Mouse (Mus musculus) kidney, embryonic 16.5 days (tissue): Measurements from ENCODE around the gene Flywch1. TPM values are rescaled to one million over a fixed set of nuclear protein-coding genes. Genes with fewer than 3 reads are reported as not detected.

Source experiments
- ATAC-seq: fragments of 200-750 bp; cut with Nextera tagmentation; 2 replicates; pipeline ENCODE4 v1.8.0; 2017; ENCODE audit warnings: moderate TSS enrichment; ENCODE audit not compliant: low FRiP score, low TSS enrichment
- H3K27ac ChIP-seq: fragments of 300-500 bp; sonication (generic); 2 replicates; pipeline ENCODE4 v1.5.1; 2014; ENCODE audit warnings: low read length
- H3K27me3 ChIP-seq: fragments of 300-500 bp; sonication (generic); 2 replicates; pipeline ENCODE4 v1.6.1; 2014; ENCODE audit warnings: low read length, control low read depth, mixed read lengths; ENCODE audit not compliant: insufficient read depth
- H3K36me3 ChIP-seq: fragments of 300-500 bp; sonication (generic); 2 replicates; pipeline ENCODE4 v1.6.1; 2014; ENCODE audit warnings: low read length, control low read depth, mixed read lengths; ENCODE audit not compliant: insufficient read depth
- H3K4me1 ChIP-seq: fragments of 300-500 bp; sonication (generic); 2 replicates; pipeline ENCODE4 v1.6.1; 2014; ENCODE audit warnings: low read length, control low read depth, mixed read lengths; ENCODE audit not compliant: insufficient read depth
- H3K4me2 ChIP-seq: fragments of 300-500 bp; sonication (generic); replicated peaks from 2 replicates; pipeline ENCODE4 v1.6.1; 2014; ENCODE audit warnings: low read depth, low read length
- H3K4me3 ChIP-seq: fragments of 300-500 bp; sonication (generic); 2 replicates; pipeline ENCODE4 v1.5.1; 2014; ENCODE audit warnings: mild to moderate bottlenecking, low read length
- H3K9ac ChIP-seq: fragments of 300-500 bp; sonication (generic); replicated peaks from 2 replicates; pipeline ENCODE4 v1.6.1; 2014; ENCODE audit warnings: low read length
- H3K9me3 ChIP-seq: fragments of 300-500 bp; sonication (generic); 2 replicates; pipeline ENCODE4 v1.6.1; 2016; ENCODE audit warnings: low read length, control low read depth
- WGBS: fragments of 180-500 bp; shearing (Covaris S2); extraction: QIAGEN DNeasy Blood & Tissue Kit; methylation state at CpG from one replicate; pipeline ENCODE4 v1.1.7; 2014; 5-methylcytosine and 5-hydroxymethylcytosine counted together
- polyA plus RNA-seq: library from polyadenylated mRNA; unstranded; fragments of >200 nt; fragmentation: Nextera tagmentation; extraction: Ambion mirVana; gene quantifications from 2 replicates; pipeline ENCODE4 v1.2.1, GENCODE M21; 2015

The Flywch1 gene
- polyA plus RNA-seq, 1 experiment from 2014 or later, result 104 TPM

DNA sequence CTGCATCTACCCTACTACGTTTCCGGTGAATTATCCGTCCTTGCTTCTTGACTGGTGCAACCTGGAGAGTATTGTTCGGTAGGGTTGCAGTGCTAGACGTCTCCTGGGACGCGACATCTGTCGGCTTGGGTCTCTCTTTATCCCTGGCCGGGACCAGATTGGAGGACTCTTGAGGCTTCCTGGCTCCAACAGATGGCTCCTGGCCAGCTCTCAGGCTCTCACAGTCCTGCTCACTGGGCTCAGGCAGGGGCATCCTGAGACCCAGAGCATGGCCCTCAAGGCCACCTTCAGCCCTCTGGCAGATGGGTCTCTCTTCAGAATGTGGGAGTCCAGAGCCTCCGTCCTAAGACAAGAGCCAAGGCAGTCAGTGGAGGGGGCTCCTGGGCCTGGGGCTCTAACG lies 8.4 kb downstream of the Flywch1 start:
- H3K27ac ChIP-seq, result no peak overlapping the region
- peaks cover 49% of the 10 kb centered on the region for H3K36me3 ChIP-seq
- H3K4me1 ChIP-seq, result no peaks in the 10 kb centered on the region
- H3K4me3 ChIP-seq, result no peak overlapping the region
- no peaks in the 10 kb centered on the region for H3K27me3 ChIP-seq
- H3K9ac ChIP-seq, result no peak overlapping the region
- no peaks in the 10 kb centered on the region for H3K9me3 ChIP-seq
- ATAC-seq, result no peak
- 90% methylated on average over 11 of the region's 11 CpGs for WGBS
- no peak overlapping the region for H3K4me2 ChIP-seq

DNA sequence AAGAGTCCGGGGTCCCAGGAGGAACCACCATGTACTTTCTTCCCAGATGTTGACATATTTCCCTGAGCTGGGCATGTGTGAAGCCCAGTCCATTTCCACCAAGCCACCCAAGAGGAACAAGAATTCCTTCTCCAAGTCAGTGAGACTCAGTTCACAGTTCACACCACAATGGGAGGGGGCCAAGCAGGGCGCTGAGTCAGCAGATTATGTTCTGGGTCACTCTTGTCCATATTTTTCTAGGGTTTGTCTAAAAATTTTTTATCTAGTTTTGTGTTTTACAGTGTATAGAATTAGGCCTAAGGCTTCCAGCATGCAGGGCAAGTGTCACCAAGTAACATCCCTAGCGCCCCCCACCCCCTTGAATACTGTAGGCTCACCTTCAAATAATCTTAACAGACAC lies 10.2 kb downstream of the Flywch1 start:
- Histone ChIP-seq H3K4me1 (no peaks in the 10 kb centered on the region), H3K9ac (no peak overlapping the region), H3K36me3 (peaks cover 63% of the 10 kb centered on the region), H3K27ac (no peak overlapping the region), H3K4me2 (no peak overlapping the region), H3K27me3 (no peaks in the 10 kb centered on the region), H3K4me3 (no peak overlapping the region), H3K9me3 (no peaks in the 10 kb centered on the region)
- no peak for ATAC-seq
- WGBS, result 99% methylated on average over 3 of the region's 3 CpGs

DNA sequence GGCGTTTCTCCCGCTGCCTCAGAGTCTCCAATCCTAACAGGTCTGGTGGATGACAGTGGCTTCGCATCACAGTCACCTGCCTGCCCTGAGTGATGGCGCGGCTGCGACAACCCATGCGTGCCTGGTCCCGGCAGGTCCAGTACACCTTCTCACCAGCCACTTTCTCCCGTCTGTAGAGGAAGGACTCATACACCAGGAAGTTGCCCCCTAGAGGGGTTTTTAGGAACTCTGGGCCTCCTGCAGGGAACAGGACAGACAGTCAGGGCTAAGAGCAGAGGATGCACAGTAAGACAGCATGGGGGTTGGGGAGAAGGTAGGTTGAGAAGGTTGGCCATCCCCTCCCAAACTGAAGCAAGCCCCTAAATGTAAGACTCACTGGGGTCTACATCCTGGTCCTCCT lies 11.2 kb downstream of the Flywch1 start:
- WGBS, result 92% methylated on average over 9 of the region's 9 CpGs
- Histone ChIP-seq H3K4me3 (no peak overlapping the region), H3K27me3 (no peaks in the 10 kb centered on the region), H3K9me3 (no peaks in the 10 kb centered on the region), H3K36me3 (peaks cover 72% of the 10 kb centered on the region), H3K9ac (no peak overlapping the region), H3K27ac (no peak overlapping the region), H3K4me2 (no peak overlapping the region), H3K4me1 (no peaks in the 10 kb centered on the region)
- no peak for ATAC-seq

DNA sequence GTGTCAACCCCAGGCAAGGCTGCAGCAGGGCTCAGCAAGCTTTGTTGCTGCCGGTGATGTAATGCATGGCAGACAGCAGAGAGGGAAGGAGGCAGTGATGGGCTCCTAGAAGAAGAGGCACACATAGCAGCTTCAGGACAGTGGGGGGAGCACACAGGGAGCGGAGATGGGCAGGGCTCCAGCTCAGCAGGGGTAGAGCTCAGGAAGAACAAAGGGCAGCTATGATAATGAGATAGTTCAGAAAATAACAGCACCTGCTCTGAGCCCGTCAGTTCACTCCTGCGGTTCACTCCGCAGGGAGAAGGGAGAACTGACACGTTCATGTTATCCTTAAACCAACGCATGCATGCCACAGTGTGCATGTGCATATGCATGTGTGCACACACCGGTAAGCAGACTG lies 12.6 kb downstream of the Flywch1 start:
- Histone ChIP-seq H3K9ac (no peak overlapping the region), H3K4me1 (no peaks in the 10 kb centered on the region), H3K27ac (no peak overlapping the region), H3K4me3 (no peak overlapping the region), H3K4me2 (no peak overlapping the region), H3K27me3 (no peaks in the 10 kb centered on the region), H3K9me3 (no peaks in the 10 kb centered on the region), H3K36me3 (peaks cover 78% of the 10 kb centered on the region)
- 90% methylated on average over 8 of the region's 8 CpGs for WGBS
- no peak for ATAC-seq

DNA sequence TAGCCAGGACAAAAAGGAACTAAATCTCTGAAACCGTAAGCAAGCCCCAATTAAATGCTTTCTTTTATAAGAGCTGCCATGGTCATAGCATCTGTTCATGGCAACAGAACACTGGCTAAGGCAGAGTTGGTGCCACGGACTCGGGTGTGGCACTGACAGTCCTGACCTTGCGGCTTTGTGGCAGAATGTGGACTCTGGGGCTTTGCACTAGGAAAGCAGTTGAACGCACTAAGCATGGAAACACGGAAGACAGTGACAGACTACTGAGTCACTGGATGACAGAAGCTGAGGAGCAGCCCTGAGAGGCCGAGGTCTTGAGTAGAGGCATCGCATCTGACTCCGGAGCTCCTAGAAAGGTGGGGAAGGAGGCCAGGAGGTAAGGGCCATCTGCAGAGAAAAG lies 13.8 kb downstream of the Flywch1 start:
- Histone ChIP-seq H3K4me1 (no peaks in the 10 kb centered on the region), H3K36me3 (peaks cover 84% of the 10 kb centered on the region), H3K27me3 (no peaks in the 10 kb centered on the region), H3K4me2 (no peak overlapping the region), H3K9me3 (no peaks in the 10 kb centered on the region), H3K27ac (no peak overlapping the region), H3K4me3 (no peak overlapping the region), H3K9ac (no peak overlapping the region)
- no peak for ATAC-seq
- WGBS, result 94% methylated on average over 9 of the region's 9 CpGs

DNA sequence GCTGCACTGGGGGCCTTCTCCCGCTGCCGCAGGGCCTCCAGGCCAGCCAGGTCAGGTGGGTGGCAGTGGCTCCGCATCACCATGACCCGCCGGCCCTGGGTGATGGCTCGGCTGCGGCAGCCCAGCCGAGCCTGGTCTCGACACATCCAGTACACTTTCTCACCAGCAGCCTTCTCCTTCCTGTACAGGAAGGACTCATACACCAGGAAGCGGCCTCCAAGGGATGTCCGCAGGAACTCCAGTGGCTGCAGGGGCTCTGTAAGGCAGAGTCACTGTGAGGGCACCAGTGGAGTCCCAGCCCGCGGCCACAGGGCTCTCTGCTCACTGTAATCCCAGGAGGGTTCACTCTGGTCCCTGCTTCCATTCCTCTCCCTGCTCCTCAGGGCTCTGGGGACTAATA lies 15.7 kb downstream of the Flywch1 start:
- H3K36me3 ChIP-seq, result peaks cover 81% of the 10 kb centered on the region
- WGBS, result 81% methylated on average over 13 of the region's 13 CpGs
- H3K9ac ChIP-seq, result 0 out of 2 replicates have a peak overlapping the region, but pooled peaks have one; percentile 23
- H3K27me3 ChIP-seq, result no peaks in the 10 kb centered on the region
- 0 out of 2 replicates have a peak overlapping the region, but pooled peaks have one; percentile 6 for H3K4me3 ChIP-seq
- peak overlapping the region; percentile 46 for H3K27ac ChIP-seq
- no peaks in the 10 kb centered on the region for H3K4me1 ChIP-seq
- H3K9me3 ChIP-seq, result no peaks in the 10 kb centered on the region
- H3K4me2 ChIP-seq, result 0 out of 2 replicates have a peak overlapping the region, but pooled peaks have one; percentile 13
- ATAC-seq, result peak; percentile 43; the same call in 1 of the 2 replicates

DNA sequence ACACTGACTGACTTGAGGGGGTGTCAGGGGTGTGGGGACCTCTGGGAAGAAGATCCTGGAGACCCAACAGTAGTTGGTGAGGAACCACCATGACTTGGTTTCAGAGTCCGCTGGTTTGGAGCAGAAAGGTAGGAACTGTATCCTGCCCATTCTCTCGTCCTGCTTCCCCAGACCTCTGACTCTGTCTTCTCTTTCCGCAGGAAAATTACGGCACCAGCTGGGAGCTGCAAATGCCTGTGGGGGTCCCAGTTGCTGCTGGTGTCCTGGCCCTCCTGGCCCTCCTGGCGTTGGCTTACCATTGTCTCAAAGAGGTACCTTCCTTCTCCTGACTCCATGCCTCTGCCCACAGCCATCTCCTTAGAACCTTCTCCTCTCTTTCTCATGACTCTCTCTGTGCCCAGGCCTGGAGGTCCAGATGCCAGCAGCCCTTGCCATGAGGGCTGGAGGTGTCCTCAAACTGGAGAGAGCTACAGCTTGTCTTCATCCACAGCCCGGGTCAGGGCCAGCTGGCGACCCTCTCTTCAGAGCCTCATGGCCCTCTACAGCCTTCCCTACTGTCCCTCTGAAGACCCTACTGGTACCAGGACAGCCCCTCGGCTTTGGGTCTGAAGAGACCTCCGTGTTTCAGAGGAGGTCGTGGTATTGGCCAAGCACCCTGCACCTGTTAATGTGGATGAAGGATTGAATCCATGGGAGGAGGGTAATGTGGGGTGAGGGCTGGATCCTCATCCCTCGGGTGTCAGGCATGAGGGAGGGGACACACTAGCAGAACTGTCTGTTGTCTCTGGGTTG lies 21.8 kb downstream of the Flywch1 start:
- Histone ChIP-seq H3K9ac (0 out of 2 replicates have a peak overlapping the region, but pooled peaks have one; percentile 15), H3K4me1 (peaks cover 20% of the 10 kb centered on the region), H3K27me3 (peaks cover 23% of the 10 kb centered on the region), H3K4me3 (peak overlapping the region; percentile 30), H3K27ac (no peak overlapping the region), H3K9me3 (no peaks in the 10 kb centered on the region), H3K36me3 (peaks cover 28% of the 10 kb centered on the region), H3K4me2 (peak overlapping the region; percentile 42)
- no peak for ATAC-seq
- 78% methylated on average over 11 of the region's 11 CpGs for WGBS

DNA sequence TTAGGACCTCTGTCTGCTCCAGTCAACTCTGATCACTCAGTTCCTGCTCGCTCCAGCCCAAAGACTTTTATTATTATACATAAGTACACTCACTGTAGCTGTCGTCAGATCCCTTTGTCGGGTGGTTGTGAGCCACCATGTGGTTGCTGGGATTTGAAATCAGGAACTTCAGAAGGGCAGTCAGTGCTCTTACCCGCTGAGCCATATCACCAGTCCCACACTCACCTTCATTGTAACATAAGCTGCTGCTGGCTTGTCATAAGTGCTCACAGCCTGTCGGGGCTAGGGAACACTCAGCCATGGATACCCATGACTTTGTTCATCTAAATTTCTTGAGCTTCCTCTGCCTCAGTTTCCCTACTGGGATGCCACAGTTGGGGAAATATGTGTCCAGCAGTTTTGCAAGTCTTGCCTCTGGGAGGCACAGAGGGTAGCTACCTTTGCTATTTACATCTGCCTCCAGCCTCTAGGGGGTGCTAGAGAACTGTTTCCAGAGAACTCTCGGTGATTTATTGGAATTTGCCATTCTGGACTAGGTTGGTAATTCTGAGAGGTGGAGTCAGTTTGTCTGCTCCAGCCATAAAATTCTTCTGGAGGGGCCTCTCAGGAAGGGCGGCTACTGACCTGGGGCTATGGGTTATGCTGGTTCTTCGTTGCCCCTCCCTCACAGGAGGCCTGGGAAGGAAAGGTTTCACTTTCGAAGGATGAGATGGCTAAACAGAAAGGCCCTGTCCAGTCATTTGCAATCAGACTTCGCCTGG lies 22.6 kb downstream of the Flywch1 start:
- 29% methylated on average over 10 of the region's 10 CpGs for WGBS
- Histone ChIP-seq H3K4me2 (peak overlapping the region; percentile 42), H3K9ac (0 out of 2 replicates have a peak overlapping the region, but pooled peaks have one; percentile 15), H3K27ac (no peak overlapping the region), H3K4me1 (peaks cover 26% of the 10 kb centered on the region), H3K9me3 (no peaks in the 10 kb centered on the region), H3K36me3 (peaks cover 25% of the 10 kb centered on the region), H3K27me3 (peaks cover 31% of the 10 kb centered on the region), H3K4me3 (peak overlapping the region; percentile 30)
- no peak; the same call in 1 of the 2 replicates for ATAC-seq

DNA sequence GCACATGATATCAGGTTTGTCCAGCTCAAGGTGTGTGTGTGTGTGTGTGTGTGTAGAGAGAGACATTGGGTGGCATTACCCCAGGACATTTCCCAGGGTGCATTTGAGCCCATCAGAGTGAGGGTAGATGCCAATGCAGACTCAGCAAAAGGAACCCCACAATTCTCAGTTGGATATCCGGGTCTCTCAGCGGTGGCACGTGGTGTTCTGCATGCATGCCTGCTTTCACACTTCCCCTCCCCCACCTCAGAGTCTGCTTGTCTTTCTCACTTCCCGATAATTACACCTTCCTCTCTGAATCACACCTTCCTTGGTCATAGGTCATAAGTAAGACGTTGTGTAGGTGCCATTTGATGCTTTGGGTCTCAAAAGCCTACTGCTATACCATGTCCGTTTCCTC lies 23.4 kb downstream of the Flywch1 start:
- no peak for ATAC-seq
- no peak overlapping the region for H3K4me2 ChIP-seq
- no peak overlapping the region for H3K4me3 ChIP-seq
- no peak overlapping the region for H3K27ac ChIP-seq
- H3K9ac ChIP-seq, result no peak overlapping the region
- H3K27me3 ChIP-seq, result peaks cover 39% of the 10 kb centered on the region
- H3K4me1 ChIP-seq, result peaks cover 26% of the 10 kb centered on the region
- WGBS, result 21% methylated on average over 6 of the region's 6 CpGs
- no peaks in the 10 kb centered on the region for H3K9me3 ChIP-seq
- peaks cover 19% of the 10 kb centered on the region for H3K36me3 ChIP-seq

DNA sequence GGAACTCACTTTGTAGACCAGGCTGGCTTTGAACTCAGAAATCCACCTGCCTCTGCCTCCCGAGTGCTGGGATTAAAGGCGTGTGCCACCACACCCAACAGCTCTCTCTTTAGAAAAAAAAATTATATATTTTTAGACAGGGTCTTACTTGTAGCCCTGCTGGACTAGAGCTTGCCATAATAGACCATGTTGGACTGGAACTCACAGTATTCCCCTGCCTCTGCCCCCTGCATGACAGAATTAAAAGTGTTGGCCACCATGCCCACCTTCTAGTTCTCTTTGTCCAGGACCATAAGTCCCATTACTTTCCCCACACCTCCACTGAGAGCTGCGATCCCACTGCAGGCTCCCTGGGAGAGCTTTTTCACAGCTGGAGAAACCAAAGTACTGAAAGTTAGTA lies 23.9 kb downstream of the Flywch1 start:
- no peak for ATAC-seq
- Histone ChIP-seq H3K4me3 (no peak overlapping the region), H3K4me2 (no peak overlapping the region), H3K36me3 (peaks cover 14% of the 10 kb centered on the region), H3K27me3 (peaks cover 44% of the 10 kb centered on the region), H3K4me1 (peaks cover 28% of the 10 kb centered on the region), H3K9me3 (no peaks in the 10 kb centered on the region), H3K27ac (no peak overlapping the region), H3K9ac (no peak overlapping the region)
- WGBS, result 78% methylated on average over 3 of the region's 3 CpGs
